Mouse (Mus musculus) layer of hippocampus, postnatal 25 days (tissue): ENCODE results near the gene Sh3bp1. TPM values are rescaled to one million over a fixed set of nuclear protein-coding genes. Genes with fewer than 3 reads are reported as not detected.

Source experiments
- DNase-seq, 2 experiments: peaks; one replicate each; pipeline ENCODE4 v3.0.0; 2022; ENCODE audit warnings: mixed read lengths in 2 of 2, low spot score in 1 of 2; ENCODE audit errors: extremely low spot score in 1 of 2
- microRNA-seq, 2 experiments: library from miRNA; unstranded; fragments of <30 nt; microRNA quantifications; one replicate each; pipeline ENCODE4 v1.2.0; 2021
- total RNA-seq, 2 experiments: library from RNA; stranded (reverse); gene quantifications; 2 replicates each; pipeline ENCODE4 v1.2.3; 2021

Gene Sh3bp1
- total RNA-seq, 2 experiments from 2014 or later = 24.3 to 25.3 TPM

- no peak for DNase-seq
Measured at GRCm38 (mm10) chr15:78937311-78937710, 37.7 kb downstream of the Sh3bp1 start.

GRCm38 (mm10) chr15:78937963-78938362, 38.4 kb downstream of the Sh3bp1 start:
- DNase-seq = no peak

GRCm38 (mm10) chr15:78940325-78940724, 40.8 kb downstream of the Sh3bp1 start:
- no peak for DNase-seq

- peak; percentile 67 to 90 for DNase-seq
Measured at GRCm38 (mm10) chr15:78942663-78943062, 43.1 kb downstream of the Sh3bp1 start.

GRCm38 (mm10) chr15:78946232-78946631, 46.7 kb downstream of the Sh3bp1 start:
- DNase-seq = no peak

- DNase-seq = peak; percentile 38 to 55
Measured at GRCm38 (mm10) chr15:78947657-78948056, 48.1 kb downstream of the Sh3bp1 start, which contains the start of gene Triobp. Gene Triobp (plus strand): TSS chr15:78947724.

GRCm38 (mm10) chr15:78948152-78948725, 48.7 kb downstream of the Sh3bp1 start:
- no peak for DNase-seq

- no peak for DNase-seq
Measured at GRCm38 (mm10) chr15:78948883-78949282, 49.3 kb downstream of the Sh3bp1 start.

- DNase-seq = no peak
Measured at GRCm38 (mm10) chr15:78955663-78956062, 56.1 kb downstream of the Sh3bp1 start.

- no peak for DNase-seq
Measured at GRCm38 (mm10) chr15:78956351-78956750, 56.8 kb downstream of the Sh3bp1 start.

GRCm38 (mm10) chr15:78957021-78957420, 57.5 kb downstream of the Sh3bp1 start:
- DNase-seq = no peak

- DNase-seq = no peak
Measured at GRCm38 (mm10) chr15:78959537-78959936, 60.0 kb downstream of the Sh3bp1 start.

- no peak for DNase-seq
Measured at GRCm38 (mm10) chr15:78960088-78960487, 60.5 kb downstream of the Sh3bp1 start.

Small RNAs within 50 kb of the gene (microRNA-seq; reads per million reads assigned to microRNA genes)
- gene Mir6955 = 0.80 to 1.3 reads per million in 2 experiments

Other genes with a start within 250 kb of the Sh3bp1 start
- gene Elfn2, start 181.0 kb upstream of the Sh3bp1 start, total RNA-seq = 100 to 1,000 TPM; 175 to 188 TPM
- gene Mfng, start 126.3 kb upstream of the Sh3bp1 start, total RNA-seq = 1 to 10 TPM; 5.5 to 6.6 TPM
- gene Card10, start 96.7 kb upstream of the Sh3bp1 start, total RNA-seq = 1 to 10 TPM; 5.0 to 5.5 TPM
- 10 to 100 TPM; 14.2 to 14.9 TPM for gene Cdc42ep1, start 57.1 kb upstream of the Sh3bp1 start, total RNA-seq
- not detected for gene Lgals2, start 44.2 kb upstream of the Sh3bp1 start, total RNA-seq
- gene Gga1, start 22.6 kb upstream of the Sh3bp1 start, total RNA-seq = 10 to 100 TPM; 57.1 to 59.0 TPM
- not detected for gene Gm49510, start 101 bp upstream of the Sh3bp1 start, total RNA-seq
- 100 to 1,000 TPM; 161 to 187 TPM for gene Pdxp, start 14.2 kb downstream of the Sh3bp1 start, total RNA-seq
- gene Lgals1, start 27.0 kb downstream of the Sh3bp1 start, total RNA-seq = 10 to 100 TPM; 15.0 to 18.0 TPM
- gene Nol12, start 35.2 kb downstream of the Sh3bp1 start, total RNA-seq = 10 to 100 TPM; 37.4 to 37.6 TPM
- gene Triobp, start 48.0 kb downstream of the Sh3bp1 start, total RNA-seq = 10 to 100 TPM; 14.0 to 16.0 TPM
- 100 to 1,000 TPM; 101 to 108 TPM for gene H1f0, start 128.7 kb downstream of the Sh3bp1 start, total RNA-seq
- gene Galr3, start 142.1 kb downstream of the Sh3bp1 start, total RNA-seq = not detected
- 10 to 100 TPM; 17.2 to 17.3 TPM for gene Ankrd54, start 163.1 kb downstream of the Sh3bp1 start, total RNA-seq
- 10 to 100 TPM; 71.9 to 74.9 TPM for gene Eif3l, start 175.4 kb downstream of the Sh3bp1 start, total RNA-seq
- 10 to 100 TPM; 34.3 to 41.6 TPM for gene Micall1, start 209.1 kb downstream of the Sh3bp1 start, total RNA-seq
- gene Polr2f, start 241.2 kb downstream of the Sh3bp1 start, total RNA-seq = 100 to 1,000 TPM; 104 to 112 TPM
- 1 to 10 TPM; 9.1 to 9.6 TPM for gene 1700088E04Rik, start 241.5 kb downstream of the Sh3bp1 start, total RNA-seq